Mouse (Mus musculus): Measurements from ENCODE around the gene Slc16a3. TPM values are rescaled to one million over a fixed set of nuclear protein-coding genes. Genes with fewer than 3 reads are reported as not detected.
A peak's percentile ranks its signal among the peaks of the same experiment; 100 is the strongest.

Gene Slc16a3
- polyA plus RNA-seq, 1 experiment from 2014 or later, result 257 TPM

DNA sequence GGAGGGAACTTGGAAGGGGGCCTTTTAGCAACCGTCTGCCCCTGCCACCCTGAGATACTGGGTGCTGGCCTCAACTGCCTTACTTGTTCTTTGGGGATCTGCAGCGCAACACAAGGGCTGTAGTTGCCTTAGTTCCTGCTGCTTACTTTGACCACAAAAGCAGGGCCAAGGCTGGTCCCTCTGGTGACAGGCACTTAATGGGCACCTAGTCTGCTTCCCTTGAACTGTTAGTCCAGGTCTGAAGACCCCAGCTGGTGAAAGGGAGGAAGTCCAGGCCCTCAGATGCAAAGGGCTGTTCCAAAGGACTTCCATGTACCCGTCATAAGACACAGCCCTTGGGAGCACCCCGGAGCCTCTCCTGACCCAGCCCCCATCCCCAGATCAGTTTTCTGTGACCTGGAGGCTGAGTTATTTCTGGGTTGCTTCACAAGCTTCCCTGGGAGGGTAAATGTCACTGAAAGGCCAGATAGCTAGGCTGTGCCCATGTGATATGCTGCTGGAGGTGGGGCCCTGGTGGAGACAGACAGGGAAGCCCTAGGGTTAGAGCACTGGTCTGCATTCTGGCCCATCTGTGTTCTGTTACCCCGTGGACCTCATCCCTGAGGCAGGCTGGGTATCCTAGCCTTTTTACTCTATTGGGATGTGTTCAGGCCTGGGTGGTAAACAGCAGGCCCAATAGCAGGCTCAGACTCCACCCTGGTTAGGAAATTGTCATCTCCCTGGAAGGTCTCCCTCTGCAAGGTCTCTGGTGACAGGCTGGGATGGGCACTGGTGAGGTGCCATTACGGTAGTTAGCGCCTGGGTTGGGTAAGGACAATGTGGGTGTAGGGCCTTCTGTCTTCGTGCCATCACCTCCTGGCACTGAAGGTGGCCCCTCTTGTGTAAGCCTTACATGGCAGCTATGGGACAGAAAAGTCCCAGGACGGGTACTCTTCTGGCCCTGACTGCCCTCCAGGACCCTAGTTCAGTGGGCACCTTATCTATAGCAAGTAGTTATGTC, 3.8 kb downstream of the Slc16a3 start:
- peaks cover 26% of the 10 kb centered on the region for H3K36me3 ChIP-seq (ENCODE audit: control insufficient read depth, insufficient read depth, low read length)
- no peaks in the 10 kb centered on the region for H3K27me3 ChIP-seq (replicated peaks; ENCODE audit: control insufficient read depth, insufficient read depth, low read length)
- 71% methylated on average over 9 of the region's 9 CpGs for whole genome bisulfite sequencing

GRCm38 (mm10) chr11:120954936-120955335, 6.7 kb downstream of the Slc16a3 start:
- H3K4me2 ChIP-seq, result no peak overlapping the region
- H3K27me3 ChIP-seq (replicated peaks; ENCODE audit: control insufficient read depth, insufficient read depth, low read length), result no peaks in the 10 kb centered on the region
- no peak for DNase-seq (ENCODE audit: low spot score)
- 81% methylated on average over 5 of the region's 5 CpGs for WGBS
- ATAC-seq (replicated peaks; ENCODE audit: low FRiP score), result no peak
- no peak overlapping the region for H3K27ac ChIP-seq (ENCODE audit: low read depth, low read length)
- H3K9ac ChIP-seq (ENCODE audit: low read depth, low read length), result no peak overlapping the region
- peaks cover 48% of the 10 kb centered on the region for H3K36me3 ChIP-seq (ENCODE audit: control insufficient read depth, insufficient read depth, low read length)
- no peak overlapping the region for H3K4me3 ChIP-seq (ENCODE audit: low read depth, low read length)
- H3K9me3 ChIP-seq (ENCODE audit: control insufficient read depth, low read length), result no peaks in the 10 kb centered on the region
- peaks cover 50% of the 10 kb centered on the region for H3K4me1 ChIP-seq (replicated peaks; ENCODE audit: control insufficient read depth, insufficient read depth, low read length)

More for the DNA sequence above, 3.8 kb downstream of the Slc16a3 start:
- Histone ChIP-seq H3K4me1 (replicated peaks; ENCODE audit: control insufficient read depth, insufficient read depth, low read length) (peaks cover 37% of the 10 kb centered on the region), H3K4me3 (ENCODE audit: low read depth, low read length) (peak overlapping the region; percentile 87), H3K27ac (ENCODE audit: low read depth, low read length) (peak overlapping the region; percentile 76), H3K9me3 (ENCODE audit: control insufficient read depth, low read length) (no peaks in the 10 kb centered on the region), H3K4me2 (peak overlapping the region; percentile 90), H3K9ac (ENCODE audit: low read depth, low read length) (peak overlapping the region; percentile 62)
- DNase-seq (ENCODE audit: low spot score) (no peak), ATAC-seq (replicated peaks; ENCODE audit: low FRiP score) (peak; percentile 46)

DNA sequence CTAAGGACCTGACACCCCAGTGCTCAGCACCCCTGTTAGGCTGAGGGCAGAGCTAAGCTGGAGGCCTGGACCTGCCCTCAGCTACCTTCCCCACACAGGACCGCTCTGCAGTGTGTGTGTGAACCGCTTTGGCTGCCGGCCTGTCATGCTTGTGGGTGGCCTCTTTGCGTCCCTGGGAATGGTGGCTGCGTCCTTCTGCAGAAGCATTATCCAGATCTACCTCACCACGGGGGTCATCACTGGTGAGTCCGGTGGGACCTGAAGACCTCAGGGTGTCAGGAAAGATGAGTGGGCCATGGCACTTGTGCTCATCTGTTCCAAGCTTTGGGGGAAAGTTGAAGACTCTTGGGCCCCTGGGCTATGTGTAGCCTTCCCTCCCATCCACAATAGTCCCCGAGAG, 7.4 kb downstream of the Slc16a3 start:
- H3K36me3 ChIP-seq (ENCODE audit: control insufficient read depth, insufficient read depth, low read length), result peaks cover 48% of the 10 kb centered on the region
- H3K9me3 ChIP-seq (ENCODE audit: control insufficient read depth, low read length), result no peaks in the 10 kb centered on the region
- H3K4me3 ChIP-seq (ENCODE audit: low read depth, low read length), result no peak overlapping the region
- 89% methylated on average over 8 of the region's 8 CpGs for WGBS
- ATAC-seq (replicated peaks; ENCODE audit: low FRiP score), result no peak
- DNase-seq (ENCODE audit: low spot score), result no peak
- no peak overlapping the region for H3K27ac ChIP-seq (ENCODE audit: low read depth, low read length)
- no peaks in the 10 kb centered on the region for H3K27me3 ChIP-seq (replicated peaks; ENCODE audit: control insufficient read depth, insufficient read depth, low read length)
- H3K9ac ChIP-seq (ENCODE audit: low read depth, low read length), result no peak overlapping the region
- no peak overlapping the region for H3K4me2 ChIP-seq
- H3K4me1 ChIP-seq (replicated peaks; ENCODE audit: control insufficient read depth, insufficient read depth, low read length), result peaks cover 50% of the 10 kb centered on the region

GRCm38 (mm10) chr11:120957052-120957451, 8.8 kb downstream of the Slc16a3 start:
- WGBS, result 78% methylated on average over 8 of the region's 8 CpGs
- no peaks in the 10 kb centered on the region for H3K27me3 ChIP-seq (replicated peaks; ENCODE audit: control insufficient read depth, insufficient read depth, low read length)
- H3K9me3 ChIP-seq (ENCODE audit: control insufficient read depth, low read length), result no peaks in the 10 kb centered on the region
- peaks cover 40% of the 10 kb centered on the region for H3K4me1 ChIP-seq (replicated peaks; ENCODE audit: control insufficient read depth, insufficient read depth, low read length)
- H3K4me2 ChIP-seq, result no peak overlapping the region
- DNase-seq (ENCODE audit: low spot score) (no peak), ATAC-seq (replicated peaks; ENCODE audit: low FRiP score) (no peak)
- H3K4me3 ChIP-seq (ENCODE audit: low read depth, low read length), result no peak overlapping the region
- no peak overlapping the region for H3K27ac ChIP-seq (ENCODE audit: low read depth, low read length)
- H3K36me3 ChIP-seq (ENCODE audit: control insufficient read depth, insufficient read depth, low read length), result peaks cover 53% of the 10 kb centered on the region
- H3K9ac ChIP-seq (ENCODE audit: low read depth, low read length), result no peak overlapping the region

GRCm38 (mm10) chr11:120957731-120958257, 9.5 kb downstream of the Slc16a3 start:
- no peaks in the 10 kb centered on the region for H3K9me3 ChIP-seq (ENCODE audit: control insufficient read depth, low read length)
- no peak for DNase-seq (ENCODE audit: low spot score)
- no peak overlapping the region for H3K4me3 ChIP-seq (ENCODE audit: low read depth, low read length)
- no peak for ATAC-seq (replicated peaks; ENCODE audit: low FRiP score)
- no peaks in the 10 kb centered on the region for H3K27me3 ChIP-seq (replicated peaks; ENCODE audit: control insufficient read depth, insufficient read depth, low read length)
- no peak overlapping the region for H3K9ac ChIP-seq (ENCODE audit: low read depth, low read length)
- no peak overlapping the region for H3K4me2 ChIP-seq
- no peak overlapping the region for H3K27ac ChIP-seq (ENCODE audit: low read depth, low read length)
- peaks cover 33% of the 10 kb centered on the region for H3K4me1 ChIP-seq (replicated peaks; ENCODE audit: control insufficient read depth, insufficient read depth, low read length)
- 71% methylated on average over 15 of the region's 15 CpGs for WGBS
- H3K36me3 ChIP-seq (ENCODE audit: control insufficient read depth, insufficient read depth, low read length), result peaks cover 60% of the 10 kb centered on the region

- Histone ChIP-seq H3K4me1 (replicated peaks; ENCODE audit: control insufficient read depth, insufficient read depth, low read length) (peaks cover 29% of the 10 kb centered on the region), H3K4me3 (ENCODE audit: low read depth, low read length) (no peak overlapping the region), H3K27me3 (replicated peaks; ENCODE audit: control insufficient read depth, insufficient read depth, low read length) (no peaks in the 10 kb centered on the region), H3K9ac (ENCODE audit: low read depth, low read length) (no peak overlapping the region), H3K9me3 (ENCODE audit: control insufficient read depth, low read length) (no peaks in the 10 kb centered on the region), H3K4me2 (no peak overlapping the region), H3K36me3 (ENCODE audit: control insufficient read depth, insufficient read depth, low read length) (peaks cover 70% of the 10 kb centered on the region), H3K27ac (ENCODE audit: low read depth, low read length) (peak overlapping the region; percentile 52)
- 0 out of 2 replicates have a peak, but pooled peaks have one; percentile 2 for ATAC-seq (replicated peaks; ENCODE audit: low FRiP score)
- DNase-seq (ENCODE audit: low spot score), result no peak
- WGBS, result 86% methylated on average over 18 of the region's 18 CpGs
Measured at GRCm38 (mm10) chr11:120959066-120959465, 10.8 kb downstream of the Slc16a3 start.

DNA sequence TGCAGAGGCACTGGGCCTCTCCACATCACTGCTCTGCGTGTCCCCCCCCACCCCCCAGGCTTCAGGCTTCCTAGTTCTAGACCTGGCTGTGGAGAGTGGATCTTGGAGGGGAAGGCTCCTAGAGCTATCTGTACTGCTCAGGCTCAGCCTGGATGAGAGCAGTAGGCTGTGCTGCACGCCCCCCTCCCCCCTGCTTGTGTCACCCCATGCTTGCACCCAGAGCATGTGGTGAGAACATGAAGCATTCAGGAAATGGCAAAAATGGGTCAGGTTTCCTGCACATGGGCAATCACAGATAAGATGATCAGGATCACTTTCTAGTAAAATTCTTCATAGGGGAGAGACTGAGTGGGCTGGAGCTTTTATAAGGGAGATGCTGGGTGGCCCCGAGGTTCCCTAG, 11.3 kb downstream of the Slc16a3 start:
- Histone ChIP-seq H3K9ac (ENCODE audit: low read depth, low read length) (no peak overlapping the region), H3K4me3 (ENCODE audit: low read depth, low read length) (no peak overlapping the region), H3K36me3 (ENCODE audit: control insufficient read depth, insufficient read depth, low read length) (peaks cover 72% of the 10 kb centered on the region), H3K9me3 (ENCODE audit: control insufficient read depth, low read length) (no peaks in the 10 kb centered on the region), H3K4me2 (no peak overlapping the region), H3K4me1 (replicated peaks; ENCODE audit: control insufficient read depth, insufficient read depth, low read length) (peaks cover 29% of the 10 kb centered on the region), H3K27ac (ENCODE audit: low read depth, low read length) (no peak overlapping the region), H3K27me3 (replicated peaks; ENCODE audit: control insufficient read depth, insufficient read depth, low read length) (no peaks in the 10 kb centered on the region)
- WGBS, result 63% methylated on average over 3 of the region's 3 CpGs
- ATAC-seq (replicated peaks; ENCODE audit: low FRiP score) (peak; percentile 37), DNase-seq (ENCODE audit: low spot score) (no peak)

- Histone ChIP-seq H3K4me2 (no peak overlapping the region), H3K36me3 (ENCODE audit: control insufficient read depth, insufficient read depth, low read length) (peaks cover 72% of the 10 kb centered on the region), H3K27me3 (replicated peaks; ENCODE audit: control insufficient read depth, insufficient read depth, low read length) (no peaks in the 10 kb centered on the region), H3K4me3 (ENCODE audit: low read depth, low read length) (no peak overlapping the region), H3K9ac (ENCODE audit: low read depth, low read length) (no peak overlapping the region), H3K4me1 (replicated peaks; ENCODE audit: control insufficient read depth, insufficient read depth, low read length) (peaks cover 24% of the 10 kb centered on the region), H3K9me3 (ENCODE audit: control insufficient read depth, low read length) (no peaks in the 10 kb centered on the region), H3K27ac (ENCODE audit: low read depth, low read length) (no peak overlapping the region)
- ATAC-seq (replicated peaks; ENCODE audit: low FRiP score) (no peak), DNase-seq (ENCODE audit: low spot score) (no peak)
- 64% methylated on average over 1 of the region's 1 CpGs for WGBS
Measured at GRCm38 (mm10) chr11:120960248-120960647, 12.0 kb downstream of the Slc16a3 start.

All from liver, embryonic 11.5 days (tissue).